Mouse (Mus musculus): ENCODE measurements at regions not wholly inside any gene's neighbourhood (a gene's known extent, or its start where the extent isn't known, plus 50 kb on each side); places are given as distances from the start of the nearest gene placed in this dataset.

- no peak for TF ChIP-seq CTCF (IDR thresholded peaks at IDR 0.05; ENCODE audit: borderline replicate concordance, extremely low read depth, insufficient read depth, insufficient read length)
- TF ChIP-seq POLR2A (IDR thresholded peaks at IDR 0.05; ENCODE audit: borderline replicate concordance, extremely low read depth, insufficient read depth, insufficient read length, poor library complexity, severe bottlenecking), result no peak
These were observed 61.0 kb upstream of the Gdi2 start for GRCm38 (mm10) chr13:3476884-3477283.

Measured in brain, embryonic 14.5 days (tissue).